Mouse (Mus musculus) neural tube, embryonic 13.5 days (tissue): ENCODE data around the gene Vwa7. TPM values are rescaled to one million over a fixed set of nuclear protein-coding genes. Genes with fewer than 3 reads are reported as not detected.

Source experiments
- ATAC-seq: fragments of 200-750 bp; cut with Nextera tagmentation; 2 replicates; pipeline ENCODE4 v1.8.0; 2017; ENCODE audit warnings: low read depth, mild to moderate bottlenecking, moderate TSS enrichment, moderate library complexity
- H3K27ac ChIP-seq: fragments of 300-500 bp; sonication (generic); replicated peaks from 2 replicates; pipeline ENCODE4 v1.5.1; 2015; ENCODE audit warnings: moderate library complexity, mild to moderate bottlenecking, inconsistent platforms
- H3K27me3 ChIP-seq: fragments of 300-500 bp; sonication (generic); 2 replicates; pipeline ENCODE4 v1.6.1; 2015; ENCODE audit warnings: mild to moderate bottlenecking, inconsistent platforms
- H3K36me3 ChIP-seq: fragments of 300-500 bp; sonication (generic); 2 replicates; pipeline ENCODE4 v1.6.1; 2015; ENCODE audit warnings: mild to moderate bottlenecking, inconsistent platforms
- H3K4me1 ChIP-seq: fragments of 300-500 bp; sonication (generic); replicated peaks from 2 replicates; pipeline ENCODE4 v1.6.1; 2015; ENCODE audit warnings: inconsistent platforms
- H3K4me2 ChIP-seq: fragments of 300-500 bp; sonication (generic); 2 replicates; pipeline ENCODE4 v1.6.1; 2015; ENCODE audit warnings: inconsistent platforms, mild to moderate bottlenecking, moderate library complexity
- H3K4me3 ChIP-seq: fragments of 300-500 bp; sonication (generic); 2 replicates; pipeline ENCODE4 v1.5.1; 2015; ENCODE audit warnings: mild to moderate bottlenecking, inconsistent platforms
- H3K9ac ChIP-seq: fragments of 300-500 bp; sonication (generic); 2 replicates; pipeline ENCODE4 v1.6.1; 2015; ENCODE audit warnings: moderate library complexity, mild to moderate bottlenecking, inconsistent platforms
- H3K9me3 ChIP-seq: fragments of 300-500 bp; sonication (generic); 2 replicates; pipeline ENCODE4 v1.6.1; 2016; ENCODE audit warnings: inconsistent platforms
- WGBS: fragments of 180-500 bp; shearing (Covaris S2); methylation state at CpG from one replicate; pipeline ENCODE4 v1.1.7; 2015; 5-methylcytosine and 5-hydroxymethylcytosine counted together
- polyA plus RNA-seq: library from polyadenylated mRNA; unstranded; fragments of >200 nt; fragmentation: Nextera tagmentation; extraction: Ambion mirVana; gene quantifications from 2 replicates; pipeline ENCODE4 v1.2.1, GENCODE M21; 2015

Vwa7 gene
- polyA plus RNA-seq, 1 experiment from 2014 or later = 0.18 TPM

DNA sequence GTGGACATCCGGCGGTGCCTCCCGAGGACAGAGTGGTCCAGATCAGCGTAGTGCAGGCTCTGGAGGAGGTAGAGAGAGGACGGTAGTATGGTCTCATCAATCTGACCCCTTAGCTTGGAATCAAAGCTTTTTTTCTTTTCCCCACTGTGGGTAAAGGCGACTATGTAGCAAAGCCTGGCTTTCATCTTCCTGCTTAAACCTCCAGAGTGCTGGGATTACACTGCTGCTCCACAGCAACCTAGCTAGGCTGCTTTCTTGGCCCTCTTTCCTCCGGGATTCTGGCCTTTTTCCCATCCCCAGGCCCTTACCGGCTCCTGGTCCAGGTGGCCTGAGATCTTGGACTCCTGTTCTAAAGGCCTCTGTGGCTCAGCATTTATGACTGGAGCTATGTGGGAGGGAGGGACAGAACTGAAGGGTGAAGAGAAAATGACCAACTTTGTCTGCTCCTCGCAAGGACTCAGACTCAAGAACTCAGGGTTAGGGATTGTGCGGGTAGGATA lies 48.0 kb downstream of the Vwa7 start:
- Histone ChIP-seq H3K4me1 (peaks cover 35% of the 10 kb centered on the region), H3K27ac (no peak overlapping the region), H3K27me3 (peaks cover 54% of the 10 kb centered on the region), H3K9ac (peak overlapping the region; percentile 59; the same call in 1 of the 2 replicates), H3K4me3 (0 out of 2 replicates have a peak overlapping the region, but pooled peaks have one; percentile 28), H3K4me2 (peak overlapping the region; percentile 55), H3K9me3 (no peaks in the 10 kb centered on the region), H3K36me3 (peaks cover 26% of the 10 kb centered on the region)
- ATAC-seq = no peak
- 23% methylated on average over 10 of the region's 10 CpGs for WGBS

- H3K27me3 ChIP-seq = peaks cover 54% of the 10 kb centered on the region
- H3K9me3 ChIP-seq = no peaks in the 10 kb centered on the region
- peaks cover 26% of the 10 kb centered on the region for H3K36me3 ChIP-seq
- H3K4me1 ChIP-seq = peaks cover 28% of the 10 kb centered on the region
- H3K4me2 ChIP-seq = peak within 1 kb of the TSS; percentile 55
- no peak for ATAC-seq
- peak within 1 kb of the TSS; percentile 59 for H3K9ac ChIP-seq
- WGBS = under 1% methylated on average over 48 of the region's 48 CpGs
- H3K27ac ChIP-seq = no peak within 1 kb of the TSS
- peak within 1 kb of the TSS; percentile 28 for H3K4me3 ChIP-seq
These were observed 48.9 kb downstream of the Vwa7 start, which contains the start of gene Ly6g6c for GRCm38 (mm10) chr17:35064951-35065947. Gene Ly6g6c (plus strand): TSS chr17:35065388.

DNA sequence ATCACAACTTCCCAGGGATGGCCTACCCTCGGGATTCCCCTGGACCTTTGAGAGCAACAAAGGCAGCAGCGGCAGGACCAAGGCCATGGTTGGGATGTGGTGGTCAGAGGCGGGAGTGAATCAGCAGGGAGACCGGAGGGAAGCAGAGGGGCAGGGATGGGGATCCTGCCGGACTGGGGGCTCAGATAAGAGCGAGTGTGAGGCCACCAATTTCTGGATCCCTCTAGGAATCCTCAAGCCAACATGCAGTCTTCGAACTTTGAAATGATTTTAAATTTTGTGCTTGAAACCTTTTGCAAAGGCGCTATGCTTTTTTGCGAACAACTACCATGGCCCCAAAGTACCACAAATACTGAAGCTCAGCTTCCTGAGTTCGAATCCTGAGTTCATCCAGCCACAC lies 49.7 kb downstream of the Vwa7 start, which contains the start of gene Mpig6b:
Gene Mpig6b (minus strand): TSS at position 101 of the 400 bp plus-strand sequence.
- 46% methylated on average over 10 of the region's 10 CpGs for WGBS
- no peak within 1 kb of the TSS for H3K27ac ChIP-seq
- H3K9me3 ChIP-seq = no peaks in the 10 kb centered on the region
- H3K9ac ChIP-seq = peak within 1 kb of the TSS; percentile 59
- peaks cover 20% of the 10 kb centered on the region for H3K4me1 ChIP-seq
- H3K36me3 ChIP-seq = peaks cover 19% of the 10 kb centered on the region
- H3K4me2 ChIP-seq = peak within 1 kb of the TSS; percentile 55
- no peak for ATAC-seq
- H3K4me3 ChIP-seq = peak within 1 kb of the TSS; percentile 28
- peaks cover 54% of the 10 kb centered on the region for H3K27me3 ChIP-seq

GRCm38 (mm10) chr17:35068213-35068914 lies 52.0 kb downstream of the Vwa7 start:
- WGBS = 87% methylated on average over 17 of the region's 17 CpGs
- no peak for ATAC-seq
- H3K4me3 ChIP-seq = no peak overlapping the region
- no peaks in the 10 kb centered on the region for H3K9me3 ChIP-seq
- H3K4me1 ChIP-seq = peaks cover 17% of the 10 kb centered on the region
- no peak overlapping the region for H3K4me2 ChIP-seq
- no peak overlapping the region for H3K27ac ChIP-seq
- peaks cover 47% of the 10 kb centered on the region for H3K27me3 ChIP-seq
- peaks cover 3% of the 10 kb centered on the region; the same call in 1 of the 2 replicates for H3K36me3 ChIP-seq
- no peak overlapping the region for H3K9ac ChIP-seq

DNA sequence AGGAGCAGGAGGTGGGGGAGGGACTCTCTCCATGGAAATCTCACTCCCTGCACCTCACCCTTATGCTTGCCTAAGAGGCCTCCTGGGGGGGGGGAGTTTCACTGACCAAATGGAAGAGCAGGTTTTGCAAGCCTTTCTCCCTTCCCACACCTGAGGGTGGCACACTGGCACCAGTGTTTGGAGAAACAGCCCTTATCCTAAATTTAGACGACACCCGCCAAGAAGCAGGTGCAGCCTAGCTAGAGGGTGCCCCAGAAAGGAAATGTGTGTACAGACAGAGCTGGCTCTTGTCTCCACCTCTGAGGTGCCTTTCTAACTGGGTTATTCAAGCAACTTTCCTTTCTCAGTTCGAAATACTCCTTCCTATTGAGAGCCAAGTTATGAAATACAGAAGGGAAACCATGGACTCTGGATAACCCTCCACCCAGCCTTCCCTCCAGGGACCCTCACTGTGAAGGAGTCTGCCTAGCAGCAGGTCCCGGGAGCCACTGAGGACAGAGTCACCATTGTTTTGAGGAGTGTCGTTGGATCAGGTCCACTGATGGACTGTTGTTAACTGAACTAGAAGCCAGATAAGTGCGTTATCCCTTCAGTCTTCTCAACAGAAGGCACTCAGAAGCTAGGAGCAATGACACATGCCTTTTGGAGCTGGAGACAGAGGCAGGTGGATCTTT lies 54.3 kb downstream of the Vwa7 start:
- no peak overlapping the region for H3K4me3 ChIP-seq
- peaks cover 24% of the 10 kb centered on the region for H3K27me3 ChIP-seq
- H3K4me1 ChIP-seq = 0 out of 2 replicates have a peak, but pooled peaks cover 4% of the 10 kb centered on the region
- 67% methylated on average over 6 of the region's 6 CpGs for WGBS
- H3K36me3 ChIP-seq = no peaks in the 10 kb centered on the region
- no peaks in the 10 kb centered on the region for H3K9me3 ChIP-seq
- H3K9ac ChIP-seq = no peak overlapping the region
- H3K27ac ChIP-seq = no peak overlapping the region
- ATAC-seq = no peak
- no peak overlapping the region for H3K4me2 ChIP-seq

DNA sequence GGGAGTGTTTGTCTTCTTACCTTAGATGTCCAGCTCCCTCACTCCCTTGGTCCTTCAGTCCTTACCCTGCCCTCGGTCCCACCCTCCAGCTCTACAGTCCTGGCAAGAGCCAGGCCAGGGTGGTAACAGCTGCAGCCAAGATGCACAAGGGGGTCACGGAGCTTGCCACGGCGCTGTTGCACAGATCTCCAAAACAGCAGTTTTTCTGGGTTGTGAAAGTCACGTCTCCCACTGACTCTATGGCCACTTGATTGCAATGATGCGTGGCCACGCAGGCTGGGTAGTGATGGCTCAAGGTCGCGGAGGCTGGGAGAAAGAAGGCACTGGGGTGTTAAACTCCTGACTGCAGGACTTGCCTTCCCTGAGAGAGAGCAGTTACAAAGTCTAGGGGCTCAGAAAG lies 55.1 kb downstream of the Vwa7 start:
- ATAC-seq = no peak
- H3K27ac ChIP-seq = no peak overlapping the region
- H3K27me3 ChIP-seq = peaks cover 17% of the 10 kb centered on the region
- H3K4me2 ChIP-seq = no peak overlapping the region
- 0 out of 2 replicates have a peak, but pooled peaks cover 3% of the 10 kb centered on the region for H3K4me1 ChIP-seq
- WGBS = 78% methylated on average over 9 of the region's 9 CpGs
- H3K36me3 ChIP-seq = no peaks in the 10 kb centered on the region
- H3K4me3 ChIP-seq = no peak overlapping the region
- H3K9ac ChIP-seq = no peak overlapping the region
- no peaks in the 10 kb centered on the region for H3K9me3 ChIP-seq

- H3K4me2 ChIP-seq = no peak overlapping the region
- no peak overlapping the region for H3K27ac ChIP-seq
- 42% methylated on average over 17 of the region's 17 CpGs for WGBS
- no peak overlapping the region for H3K4me3 ChIP-seq
- ATAC-seq = no peak
- no peaks in the 10 kb centered on the region for H3K36me3 ChIP-seq
- no peaks in the 10 kb centered on the region for H3K9me3 ChIP-seq
- no peak overlapping the region for H3K9ac ChIP-seq
- no peaks in the 10 kb centered on the region for H3K27me3 ChIP-seq
- peaks cover 22% of the 10 kb centered on the region for H3K4me1 ChIP-seq
These were observed 57.7 kb downstream of the Vwa7 start for GRCm38 (mm10) chr17:35074097-35074496.

Other genes with a start within 250 kb of the Vwa7 start
- not detected in 2 replicates for gene Cyp21a1, start 212.0 kb upstream of the Vwa7 start, polyA plus RNA-seq
- gene Stk19, start 179.6 kb upstream of the Vwa7 start, polyA plus RNA-seq = 31.6 and 34.2 TPM in 2 replicates
- 63.0 and 63.2 TPM in 2 replicates for gene Dxo, start 179.6 kb upstream of the Vwa7 start, polyA plus RNA-seq
- 49.7 and 57.1 TPM in 2 replicates for gene Skiv2l, start 166.4 kb upstream of the Vwa7 start, polyA plus RNA-seq
- gene Nelfe, start 166.2 kb upstream of the Vwa7 start, polyA plus RNA-seq = 81.6 and 90.5 TPM in 2 replicates
- gene Cfb, start 154.1 kb upstream of the Vwa7 start, polyA plus RNA-seq = 1.8 and 2.9 TPM in 2 replicates
- 9.5 and 10.4 TPM in 2 replicates for gene Zbtb12, start 137.1 kb upstream of the Vwa7 start, polyA plus RNA-seq
- not detected in 2 replicates for gene Gm20547, start 134.5 kb upstream of the Vwa7 start, polyA plus RNA-seq
- gene C2, start 118.3 kb upstream of the Vwa7 start, polyA plus RNA-seq = 0.99 and 2.1 TPM in 2 replicates
- gene Ehmt2, start 118.1 kb upstream of the Vwa7 start, polyA plus RNA-seq = 86.8 and 88.7 TPM in 2 replicates
- gene Slc44a4, start 102.1 kb upstream of the Vwa7 start, polyA plus RNA-seq = not detected in 2 replicates
- 30.2 and 30.6 TPM in 2 replicates for gene Neu1, start 85.3 kb upstream of the Vwa7 start, polyA plus RNA-seq
- gene Hspa1b, start 57.3 kb upstream of the Vwa7 start, polyA plus RNA-seq = 0.38 and 0.47 TPM in 2 replicates
- gene Gm20481, start 46.7 kb upstream of the Vwa7 start, polyA plus RNA-seq = not detected in 2 replicates
- gene Hspa1a, start 44.4 kb upstream of the Vwa7 start, polyA plus RNA-seq = 6.0 and 6.3 TPM in 2 replicates
- 1.5 and 2.2 TPM in 2 replicates for gene Hspa1l, start 43.9 kb upstream of the Vwa7 start, polyA plus RNA-seq
- gene Lsm2, start 34.7 kb upstream of the Vwa7 start, polyA plus RNA-seq = 99.4 and 99.8 TPM in 2 replicates
- 57.9 and 58.2 TPM in 2 replicates for gene Vars, start 15.6 kb upstream of the Vwa7 start, polyA plus RNA-seq
- gene Sapcd1, start 11.4 kb downstream of the Vwa7 start, polyA plus RNA-seq = 2.5 and 2.6 TPM in 2 replicates
- gene Msh5, start 30.2 kb downstream of the Vwa7 start, polyA plus RNA-seq = 2.8 and 3.1 TPM in 2 replicates
- 132 and 145 TPM in 2 replicates for gene Clic1, start 33.4 kb downstream of the Vwa7 start, polyA plus RNA-seq
- gene Ddah2, start 42.5 kb downstream of the Vwa7 start, polyA plus RNA-seq = 417 and 431 TPM in 2 replicates
- 0.54 TPM in 1 of 2 replicates, not detected in the other for gene Ly6g6c, start 48.8 kb downstream of the Vwa7 start, polyA plus RNA-seq
- gene Mpig6b, start 49.6 kb downstream of the Vwa7 start, polyA plus RNA-seq = 0.28 and 0.38 TPM in 2 replicates
- 0.46 and 0.55 TPM in 2 replicates for gene Ly6g6e, start 60.3 kb downstream of the Vwa7 start, polyA plus RNA-seq
- 0.95 and 1.8 TPM in 2 replicates for gene Ly6g6d, start 61.5 kb downstream of the Vwa7 start, polyA plus RNA-seq
- gene Ly6g6f, start 69.0 kb downstream of the Vwa7 start, polyA plus RNA-seq = 0.44 and 0.68 TPM in 2 replicates
- 98.2 and 104 TPM in 2 replicates for gene Abhd16a, start 72.7 kb downstream of the Vwa7 start, polyA plus RNA-seq
- not detected in 2 replicates for gene Ly6g5c, start 91.7 kb downstream of the Vwa7 start, polyA plus RNA-seq
- gene Ly6g5b, start 98.8 kb downstream of the Vwa7 start, polyA plus RNA-seq = 1.4 and 1.7 TPM in 2 replicates
- gene Gpank1, start 104.9 kb downstream of the Vwa7 start, polyA plus RNA-seq = 20.9 and 25.5 TPM in 2 replicates
- 333 and 339 TPM in 2 replicates for gene Csnk2b, start 105.5 kb downstream of the Vwa7 start, polyA plus RNA-seq
- 8.9 and 10.6 TPM in 2 replicates for gene D17H6S53E, start 109.8 kb downstream of the Vwa7 start, polyA plus RNA-seq
- gene Apom, start 115.5 kb downstream of the Vwa7 start, polyA plus RNA-seq = 0.61 and 0.77 TPM in 2 replicates
- gene Bag6, start 118.6 kb downstream of the Vwa7 start, polyA plus RNA-seq = 67.1 and 75.0 TPM in 2 replicates
- 178 and 185 TPM in 2 replicates for gene Prrc2a, start 148.3 kb downstream of the Vwa7 start, polyA plus RNA-seq
- gene Aif1, start 159.5 kb downstream of the Vwa7 start, polyA plus RNA-seq = 11.4 and 12.7 TPM in 2 replicates
- gene Lst1, start 171.9 kb downstream of the Vwa7 start, polyA plus RNA-seq = 7.8 and 8.9 TPM in 2 replicates
- gene Ltb, start 177.9 kb downstream of the Vwa7 start, polyA plus RNA-seq = 0.22 and 0.58 TPM in 2 replicates
- 0.13 TPM in 1 of 2 replicates, not detected in the other for gene Tnf, start 185.4 kb downstream of the Vwa7 start, polyA plus RNA-seq
- gene Lta, start 188.8 kb downstream of the Vwa7 start, polyA plus RNA-seq = 0.42 TPM in 1 of 2 replicates, not detected in the other
- 0.56 TPM in 1 of 2 replicates, not detected in the other for gene Gm16181, start 204.3 kb downstream of the Vwa7 start, polyA plus RNA-seq
- gene Atp6v1g2, start 217.1 kb downstream of the Vwa7 start, polyA plus RNA-seq = 58.9 and 66.1 TPM in 2 replicates
- 9.5 and 10.8 TPM in 2 replicates for gene Nfkbil1, start 219.2 kb downstream of the Vwa7 start, polyA plus RNA-seq
- 385 and 402 TPM in 2 replicates for gene Ddx39b, start 225.2 kb downstream of the Vwa7 start, polyA plus RNA-seq
- 70.5 and 79.1 TPM in 2 replicates for gene H2-D1, start 246.2 kb downstream of the Vwa7 start, polyA plus RNA-seq